Mouse (Mus musculus): ENCODE results near the gene Cct2. TPM values are rescaled to one million over a fixed set of nuclear protein-coding genes. Genes with fewer than 3 reads are reported as not detected.

The Cct2 gene
- 100 to 1,000 TPM; 229 to 235 TPM for total RNA-seq (2021)

GRCm38 (mm10) chr10:117063254-117064021, at the start of gene Cct2:
Cct2 (minus strand) TSS chr10:117063814.
- DNase-seq (ENCODE audit: extremely low spot score in 1 of 2, low spot score in 2 of 2), result peak; percentile 88 to 96
- intact Hi-C loops (cut with DNase I), result no loop called here

DNA sequence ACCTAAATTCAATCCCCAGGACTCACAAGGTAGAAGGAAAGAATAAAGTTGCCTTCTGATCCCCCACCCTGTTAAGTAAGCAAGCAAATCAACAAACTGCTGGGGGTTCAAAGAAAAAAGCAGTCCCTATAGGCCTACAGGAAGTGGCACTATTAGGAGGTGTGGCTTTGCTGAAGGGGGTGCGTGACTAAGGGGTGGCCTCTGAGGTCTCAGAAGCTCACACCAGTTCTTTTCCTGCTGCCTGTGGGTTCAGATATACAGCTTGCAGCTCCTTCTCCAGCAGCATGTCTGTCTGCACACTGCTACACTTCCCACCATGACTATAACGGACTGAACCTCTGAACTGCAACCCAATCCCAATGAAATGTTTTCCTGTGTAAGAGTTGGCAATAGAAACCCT, 48.9 kb upstream of the Cct2 start:
- intact Hi-C loops (cut with DNase I), result no loop called here
- DNase-seq (ENCODE audit: extremely low spot score in 1 of 2, low spot score in 2 of 2), result no peak

DNA sequence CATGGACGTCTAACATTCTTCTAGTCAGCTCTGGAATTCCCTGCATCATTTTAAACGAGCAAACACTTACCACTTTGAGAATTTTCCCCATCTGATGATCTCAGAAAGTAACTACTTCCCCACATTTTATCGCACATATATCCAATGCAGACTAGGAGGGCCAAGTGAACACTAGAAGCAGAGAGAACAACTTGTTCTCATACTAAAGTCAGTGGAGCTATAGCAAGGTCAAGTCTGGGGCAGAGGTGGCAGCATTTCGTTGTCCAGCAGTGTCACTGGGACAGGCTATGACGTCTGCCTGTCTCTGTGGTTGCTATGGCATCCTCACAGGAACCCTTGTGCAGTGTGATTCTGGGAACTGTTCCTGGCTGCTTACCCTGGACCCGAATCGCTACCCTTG, 47.8 kb upstream of the Cct2 start:
- intact Hi-C loops (cut with DNase I), result no loop called here
- DNase-seq (ENCODE audit: extremely low spot score in 1 of 2, low spot score in 2 of 2), result no peak

DNA sequence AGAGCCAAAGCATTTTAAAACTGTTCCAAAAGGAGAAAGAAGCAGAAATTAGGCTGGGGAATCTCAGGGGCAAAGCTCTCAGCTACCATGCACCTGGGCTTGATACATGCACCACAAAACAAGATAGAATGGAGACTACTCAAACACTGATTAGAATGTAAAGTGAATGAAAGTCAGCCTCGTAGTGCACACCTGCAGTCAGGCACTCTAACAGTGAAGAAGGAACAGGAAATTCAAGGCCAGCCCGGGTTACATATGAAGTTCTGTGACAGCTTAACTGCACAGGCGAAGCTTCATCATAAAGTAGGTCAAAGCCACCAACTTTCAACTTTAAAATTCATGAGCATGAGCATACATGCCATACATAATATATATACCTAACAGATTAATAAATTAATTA, 46.7 kb upstream of the Cct2 start:
- no peak for DNase-seq (ENCODE audit: extremely low spot score in 1 of 2, low spot score in 2 of 2)
- intact Hi-C loops (cut with DNase I), result no loop called here

GRCm38 (mm10) chr10:117106686-117107085, 43.1 kb upstream of the Cct2 start:
- DNase-seq (ENCODE audit: extremely low spot score in 1 of 2, low spot score in 2 of 2), result no peak
- intact Hi-C loops (cut with DNase I), result no loop called here

GRCm38 (mm10) chr10:117106244-117106643, 42.6 kb upstream of the Cct2 start:
- intact Hi-C loops (cut with DNase I), result no loop called here
- DNase-seq (ENCODE audit: extremely low spot score in 1 of 2, low spot score in 2 of 2), result no peak

GRCm38 (mm10) chr10:117105015-117105414, 41.4 kb upstream of the Cct2 start:
- intact Hi-C loops (cut with DNase I), result no loop called here

DNA sequence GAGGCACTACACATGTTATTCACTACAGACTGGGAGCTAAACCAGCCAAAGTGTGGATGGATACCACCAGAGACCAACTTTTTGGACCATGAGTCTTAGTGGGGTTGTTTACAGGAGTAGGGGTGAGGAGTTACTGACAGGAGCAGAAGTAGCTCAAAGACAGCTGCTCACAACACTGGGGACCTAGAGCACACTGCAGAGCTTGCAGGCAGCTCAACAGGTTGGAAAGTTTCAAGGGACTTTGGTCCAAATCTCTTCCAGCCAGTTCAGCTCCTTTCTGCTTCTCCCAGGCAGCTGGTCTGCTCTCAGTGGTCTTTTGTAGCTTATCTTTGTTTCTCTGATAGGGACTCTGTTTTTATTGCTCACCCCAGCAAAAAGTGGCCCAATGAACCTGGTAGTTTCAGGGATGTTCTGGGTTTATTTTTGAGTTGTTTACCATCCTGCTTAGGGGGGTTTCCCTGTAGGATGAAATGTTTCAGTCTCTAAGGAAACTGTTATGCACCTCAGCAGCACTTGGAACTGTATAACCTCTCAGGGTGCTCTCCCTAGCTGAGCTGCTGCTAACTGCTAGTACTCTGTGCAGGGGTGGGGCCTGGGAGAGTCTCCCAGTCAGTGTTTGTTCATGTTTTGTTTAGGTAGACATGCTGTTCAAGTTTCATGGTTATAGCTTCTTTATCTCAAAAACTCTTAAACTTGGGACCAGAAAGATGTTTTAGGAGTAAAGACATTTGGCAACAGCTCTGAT, 40.4 kb upstream of the Cct2 start:
- no peak for DNase-seq (ENCODE audit: extremely low spot score in 1 of 2, low spot score in 2 of 2)

More at GRCm38 (mm10) chr10:117105015-117105414, 41.4 kb upstream of the Cct2 start:
- no peak for DNase-seq (ENCODE audit: extremely low spot score in 1 of 2, low spot score in 2 of 2)

GRCm38 (mm10) chr10:117100175-117100574, 36.6 kb upstream of the Cct2 start:
- intact Hi-C loops (cut with DNase I), result no loop called here
- DNase-seq (ENCODE audit: extremely low spot score in 1 of 2, low spot score in 2 of 2), result no peak

More for the DNA sequence above, 40.4 kb upstream of the Cct2 start:
- intact Hi-C loops (cut with DNase I), result no loop called here

DNA sequence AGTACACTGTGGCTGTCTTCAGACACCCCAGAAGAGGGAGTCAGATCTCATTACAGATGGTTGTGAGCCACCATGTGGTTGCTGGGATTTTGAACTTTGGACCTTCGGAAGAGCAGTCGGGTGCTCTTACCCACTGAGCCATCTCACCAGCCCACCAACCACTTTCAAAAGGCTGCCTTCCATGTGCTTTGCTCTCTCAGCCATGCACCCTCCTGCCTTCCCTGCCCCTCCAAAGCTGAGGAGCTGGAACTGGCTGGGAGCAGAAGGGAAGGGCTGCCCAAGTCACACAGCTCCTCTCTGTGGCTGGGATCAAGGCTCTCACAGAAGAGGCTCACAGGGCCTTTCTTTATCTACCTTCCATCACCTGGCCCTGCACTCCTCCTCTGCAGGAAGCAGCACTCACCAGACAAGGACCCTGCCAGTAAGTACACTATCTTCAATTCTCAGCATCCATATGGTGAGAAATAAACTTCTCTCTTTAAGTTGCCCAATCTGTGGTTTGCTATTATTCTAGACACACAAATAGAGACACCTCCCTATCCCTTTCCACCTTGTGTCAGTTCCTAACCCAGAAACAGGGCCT, 33.6 kb upstream of the Cct2 start:
- intact Hi-C loops (cut with DNase I), result no loop called here
- no peak for DNase-seq (ENCODE audit: extremely low spot score in 1 of 2, low spot score in 2 of 2)

- no peak for DNase-seq (ENCODE audit: extremely low spot score in 1 of 2, low spot score in 2 of 2)
- intact Hi-C loops (cut with DNase I), result no loop called here
These were observed 32.5 kb upstream of the Cct2 start for GRCm38 (mm10) chr10:117096096-117096495.

DNA sequence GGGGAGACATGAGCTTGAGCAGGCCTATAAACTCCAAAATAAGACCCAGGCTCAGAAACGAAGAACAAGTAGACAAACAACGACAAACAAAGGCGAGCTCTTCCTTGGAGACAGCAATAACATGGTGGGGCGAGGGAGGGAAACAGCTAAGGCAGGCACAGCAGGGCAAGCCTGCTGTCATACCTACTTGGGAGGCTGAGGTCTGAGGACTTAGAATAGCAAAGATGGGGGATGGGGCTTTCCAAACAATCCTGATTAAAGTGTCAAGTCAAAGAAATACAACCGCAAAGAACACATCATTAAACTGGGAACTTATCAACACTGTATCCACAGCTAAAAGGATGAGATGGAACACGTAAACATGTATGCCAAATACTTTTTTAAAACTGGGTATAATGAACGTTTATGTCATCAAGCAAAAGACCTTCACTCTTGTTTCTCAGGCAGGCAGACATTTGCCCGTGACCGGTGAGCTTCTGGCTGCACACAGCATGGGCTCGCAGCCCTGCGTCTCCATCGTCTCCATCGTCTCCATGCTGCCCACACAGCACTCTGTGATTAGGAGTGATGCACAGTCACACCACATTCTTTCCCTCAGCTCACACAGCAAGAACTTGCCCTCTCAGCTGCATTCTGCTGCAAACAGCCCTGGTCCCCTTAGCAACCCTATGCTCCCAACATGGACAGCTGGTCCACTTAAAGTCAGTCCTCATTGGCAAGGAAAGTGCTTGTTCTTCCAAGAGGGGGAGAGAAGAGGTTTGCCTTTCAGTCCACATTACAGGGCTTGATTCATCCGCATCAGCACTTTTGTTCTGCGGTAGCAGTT, 31.1 kb upstream of the Cct2 start:
- intact Hi-C loops (cut with DNase I), result loop anchor here (5.0 kb wide), 1 partner anchor 53 kb away; the partner anchor contains the start of gene Frs2

GRCm38 (mm10) chr10:117089628-117090027, 26.0 kb upstream of the Cct2 start:
- intact Hi-C loops (cut with DNase I), result loop anchor here (5.0 kb wide), 1 partner anchor 58 kb away; the partner anchor contains the start of gene Frs2
- no peak for DNase-seq (ENCODE audit: extremely low spot score in 1 of 2, low spot score in 2 of 2)

More for the DNA sequence above, 31.1 kb upstream of the Cct2 start:
- peak; percentile 31 to 44 for DNase-seq (ENCODE audit: extremely low spot score in 1 of 2, low spot score in 2 of 2)

- DNase-seq (ENCODE audit: extremely low spot score in 1 of 2, low spot score in 2 of 2), result no peak
- intact Hi-C loops (cut with DNase I), result no loop called here
These were observed 18.3 kb upstream of the Cct2 start for GRCm38 (mm10) chr10:117081914-117082359.

GRCm38 (mm10) chr10:117081326-117081725, 17.7 kb upstream of the Cct2 start:
- intact Hi-C loops (cut with DNase I), result no loop called here
- DNase-seq (ENCODE audit: extremely low spot score in 1 of 2, low spot score in 2 of 2), result no peak

DNA sequence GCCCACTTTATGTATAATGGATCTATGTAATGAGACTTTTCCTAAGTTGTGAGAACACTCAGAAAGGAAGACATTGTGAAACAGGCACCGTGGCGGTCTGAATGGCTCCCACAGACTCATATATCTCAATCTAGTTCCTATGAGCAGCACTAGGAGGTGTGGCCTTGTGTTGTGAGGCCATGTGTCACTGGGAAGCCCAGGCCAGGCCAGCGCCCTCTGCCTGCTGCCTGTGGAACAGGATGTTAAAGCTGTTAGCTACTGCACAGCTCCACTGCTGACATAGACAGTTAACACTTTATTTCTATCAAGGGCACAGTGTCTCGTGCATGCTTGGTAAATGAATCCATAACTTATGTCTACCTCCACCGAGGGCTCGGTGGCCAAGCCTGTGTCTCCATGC, 14.7 kb upstream of the Cct2 start:
- peak in 1 of 2 experiments; percentile 53 for DNase-seq (ENCODE audit: extremely low spot score in 1 of 2, low spot score in 2 of 2)
- intact Hi-C loops (cut with DNase I), result no loop called here

- intact Hi-C loops (cut with DNase I), result no loop called here
These were observed 9.6 kb upstream of the Cct2 start for GRCm38 (mm10) chr10:117073176-117073575.

DNA sequence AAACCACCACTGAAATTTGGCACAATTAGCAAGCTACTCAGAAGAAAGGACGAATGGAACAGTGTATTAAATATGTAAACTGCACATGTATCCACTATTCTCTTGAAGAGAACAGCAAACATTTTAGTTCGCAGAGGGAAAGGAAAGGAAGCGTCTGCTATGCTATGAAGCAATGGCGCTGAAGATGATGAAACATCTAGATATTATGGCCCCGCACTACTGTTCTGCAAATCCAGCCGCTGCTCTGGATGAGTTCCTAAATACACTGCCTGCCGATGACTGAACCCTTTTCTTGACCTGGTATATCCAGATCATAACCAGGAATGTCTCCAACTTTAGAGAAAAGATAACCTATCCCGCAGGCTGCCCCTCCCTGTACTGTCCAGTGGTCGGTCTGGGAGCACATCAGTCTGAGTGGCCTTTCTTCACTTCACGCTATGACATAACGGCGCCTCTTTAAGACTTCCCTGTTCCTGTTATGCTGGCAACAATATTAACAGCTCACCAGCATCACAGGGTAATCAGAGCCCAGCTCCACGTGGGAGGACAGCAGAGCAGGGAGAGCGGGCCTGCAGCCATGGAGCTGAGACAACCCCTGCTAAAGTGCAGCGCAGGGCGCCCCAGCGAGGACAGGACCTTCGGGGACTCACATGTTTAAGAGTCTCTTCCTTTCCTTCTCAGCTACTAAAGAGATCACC, 8.7 kb upstream of the Cct2 start:
- DNase-seq (ENCODE audit: extremely low spot score in 1 of 2, low spot score in 2 of 2), result no peak
- intact Hi-C loops (cut with DNase I), result no loop called here

More at GRCm38 (mm10) chr10:117073176-117073575, 9.6 kb upstream of the Cct2 start:
- DNase-seq (ENCODE audit: extremely low spot score in 1 of 2, low spot score in 2 of 2), result no peak
